Mouse (Mus musculus): ENCODE measurements around the gene Slc29a3.

DNA sequence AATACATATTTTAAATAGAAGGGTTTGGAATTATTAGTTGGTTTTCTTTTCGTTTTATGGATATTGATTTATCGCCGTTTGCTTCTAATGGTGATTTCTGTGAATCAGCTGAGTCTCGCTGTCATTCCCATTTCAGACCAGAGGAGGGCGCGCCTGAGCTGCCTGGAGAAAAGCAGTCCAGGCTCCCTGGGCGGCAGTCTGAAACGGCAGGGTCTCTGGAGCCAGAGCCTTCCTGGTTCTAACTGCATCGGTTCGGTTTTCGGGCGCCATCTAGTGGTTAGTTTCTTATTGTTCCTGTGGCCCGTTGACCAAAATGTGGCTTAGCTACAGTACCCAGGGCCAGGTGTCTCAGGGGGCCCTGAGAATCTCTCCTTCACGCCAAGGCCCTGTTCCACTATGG lies 7.8 kb upstream of the Slc29a3 start:
- TF ChIP-seq CTCF (IDR thresholded peaks at IDR 0.05; ENCODE audit: low read depth, low read length), result peak; percentile 89
- TF ChIP-seq POLR2A (IDR thresholded peaks at IDR 0.05; ENCODE audit: extremely low read depth, insufficient read depth, low read length), result no peak
